Mouse (Mus musculus) thymus, postnatal 0 days (tissue): Measurements from ENCODE around the gene Zfp617. TPM values are rescaled to one million over a fixed set of nuclear protein-coding genes. Genes with fewer than 3 reads are reported as not detected.
"Not testable (repeated sequence)": the region's sequence is repeated elsewhere in the genome, so short reads cannot be mapped to it uniquely, and the experiment has no call there.

Experiments used
- DNase-seq: peaks from one replicate; pipeline ENCODE4 v3.0.0-alpha.2; 2015; ENCODE audit warnings: low spot score
- polyA plus RNA-seq: library from polyadenylated mRNA; unstranded; fragments of >200 nt; fragmentation: Nextera tagmentation; extraction: Ambion mirVana; gene quantifications from 2 replicates; pipeline ENCODE4 v1.2.1, GENCODE M21; 2015

The Zfp617 gene
- polyA plus RNA-seq = 13.0 and 17.0 TPM in 2 replicates

GRCm38 (mm10) chr8:71908309-71909261 lies at the start of gene Zfp617, which contains the start of gene Zfp882:
TSS of gene Zfp617 (plus strand) at chr8:71908635.
TSS of gene Zfp882 (plus strand) at chr8:71908608.
- DNase-seq = peak; percentile 89

GRCm38 (mm10) chr8:71861551-71861950 lies 46.9 kb upstream of the Zfp617 start:
- not testable (repeated sequence) for DNase-seq

GRCm38 (mm10) chr8:71862038-71862437 lies 46.4 kb upstream of the Zfp617 start:
- not testable (repeated sequence) for DNase-seq

GRCm38 (mm10) chr8:71881618-71882274 lies 26.7 kb upstream of the Zfp617 start, which contains the start of gene Zfp709:
TSS of gene Zfp709 (plus strand) at chr8:71882019.
- DNase-seq = peak; percentile 67

GRCm38 (mm10) chr8:71900666-71901065 lies 7.8 kb upstream of the Zfp617 start:
- not testable (repeated sequence) for DNase-seq

GRCm38 (mm10) chr8:71903084-71903483 lies 5.4 kb upstream of the Zfp617 start:
- not testable (repeated sequence) for DNase-seq

- no peak for DNase-seq
Measured at GRCm38 (mm10) chr8:71906809-71907208, 1.6 kb upstream of the Zfp617 start.

GRCm38 (mm10) chr8:71907798-71908257 lies 607 bp upstream of the Zfp617 start:
- no peak for DNase-seq

- DNase-seq = no peak
Measured at GRCm38 (mm10) chr8:71912286-71912685, 3.9 kb downstream of the Zfp617 start.

- DNase-seq = peak; percentile 94
Measured at GRCm38 (mm10) chr8:71922567-71923401, 14.3 kb downstream of the Zfp617 start.

GRCm38 (mm10) chr8:71925791-71926190 lies 17.4 kb downstream of the Zfp617 start:
- no peak for DNase-seq

- no peak for DNase-seq
Measured at GRCm38 (mm10) chr8:71926551-71926950, 18.1 kb downstream of the Zfp617 start.

- no peak for DNase-seq
Measured at GRCm38 (mm10) chr8:71927779-71928178, 19.3 kb downstream of the Zfp617 start.

- DNase-seq = not testable (repeated sequence)
Measured at GRCm38 (mm10) chr8:71938037-71938436, 29.6 kb downstream of the Zfp617 start.

GRCm38 (mm10) chr8:71940293-71941208 lies 32.1 kb downstream of the Zfp617 start:
- DNase-seq = no peak

GRCm38 (mm10) chr8:71941776-71942175 lies 33.3 kb downstream of the Zfp617 start:
- DNase-seq = no peak

GRCm38 (mm10) chr8:71948624-71949023 lies 40.2 kb downstream of the Zfp617 start:
- no peak for DNase-seq

GRCm38 (mm10) chr8:71950482-71951221 lies 42.2 kb downstream of the Zfp617 start, which contains the start of gene Zfp961:
TSS of gene Zfp961 (plus strand) at chr8:71951038.
- DNase-seq = peak; percentile 99
